11 mouse cellular contexts compared by ENCODE assay signal in the genomic region with DNA sequence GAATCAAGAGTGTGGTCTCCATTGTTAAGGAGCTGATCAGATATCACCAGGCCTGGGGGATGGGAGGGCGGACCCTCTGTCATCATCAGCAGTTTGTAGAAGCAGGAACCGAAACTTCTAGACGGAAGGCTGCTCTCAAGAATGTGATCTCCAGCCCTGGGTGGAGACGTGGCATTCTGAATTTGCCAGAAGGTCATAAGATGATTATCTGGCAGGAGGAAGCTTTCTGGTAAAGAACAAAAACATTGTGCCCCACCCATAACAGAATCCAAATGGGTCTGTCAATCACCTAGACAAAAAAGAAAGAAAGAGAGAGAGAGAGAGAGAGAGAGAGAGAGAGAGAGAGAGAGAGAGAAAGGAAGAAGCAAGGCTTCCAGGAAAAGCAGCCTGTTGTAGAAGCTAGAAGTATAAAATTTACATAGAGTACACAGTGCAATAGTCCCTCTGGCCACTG.
DNase-seq lines count a peak whose midpoint lies in the region; ATAC-seq and TF ChIP-seq lines count a peak whose summit lies in the region.
"Had no signal": no experiment of that assay in that cellular context is flagged by ENCODE, and none has a peak within 500 bp of the region (broad histone marks: within the 10 kb centered on the region; RNA-seq: fewer than 3 reads in every experiment).

No protein-coding gene starts in this region.

- intact Hi-C loops in gastrocnemius, adult 2 months (cut with DNase I) = no loop called here
- intact Hi-C loops in gastrocnemius, postnatal 14 days (cut with DNase I; ENCODE audit: low total_unique reads) = no loop called here

- no peak overlapping the region for H3K4me3 ChIP-seq in gastrocnemius, adult 2 months
- H3K4me3 ChIP-seq: myocyte had no signal

- DNase-seq in gastrocnemius, adult 2 months = peak; percentile 58
- DNase-seq in gastrocnemius, postnatal 14 days = no peak
- peak; percentile 88 to 92 for DNase-seq in B cell, adult 2 months
- peak; percentile 43 for DNase-seq in lung, postnatal 14 days
- DNase-seq in left cerebral cortex, adult 18-20 months (ENCODE audit: low spot score in 2 of 2) = no peak
- no peak for DNase-seq in ovary, postnatal 14 days (ENCODE audit: low spot score)
- DNase-seq in embryo, embryonic 11 days = no peak
- DNase-seq: cerebellum, postnatal 25 days had no signal

- ATAC-seq in granulocyte monocyte progenitor cell, adult 5-6 weeks (replicated peaks; ENCODE audit: poor library complexity, severe bottlenecking) = peak; percentile 90

- TF ChIP-seq CTCF in gastrocnemius, adult 2 months (IDR thresholded peaks at IDR 0.05) = no peak

- H3K27ac ChIP-seq in gastrocnemius, adult 2 months = peak overlapping the region; percentile 76
- H3K27ac ChIP-seq: stomach, postnatal 0 days had no signal

Comparison
In these comparisons a context has a peak if more than half of its experiments do, and no peak if none do; other contexts are left out.
1. DNase-seq: peak in gastrocnemius, adult 2 months (single experiment), B cell, adult 2 months (2 of 2) and lung, postnatal 14 days (single experiment); none in gastrocnemius, postnatal 14 days (single experiment), left cerebral cortex, adult 18-20 months (0 of 2), ovary, postnatal 14 days (single experiment) and embryo, embryonic 11 days (single experiment).